Mouse (Mus musculus) C2C12 (cell line): ENCODE data around the gene Etv2. TPM values are rescaled to one million over a fixed set of nuclear protein-coding genes. Genes with fewer than 3 reads are reported as not detected.

Experiments
- H3K27me3 ChIP-seq: one replicate; pipeline ENCODE4 v1.6.1; 2011; ENCODE audit not compliant: control insufficient read depth, insufficient read depth, insufficient read length
- H3K36me3 ChIP-seq: one replicate; pipeline ENCODE4 v1.6.1; 2011; ENCODE audit not compliant: control insufficient read depth, insufficient read depth
- H3K4me3 ChIP-seq: one replicate; pipeline ENCODE4 v1.5.1; 2011; ENCODE audit warnings: mild to moderate bottlenecking, control low read depth; ENCODE audit not compliant: poor library complexity, insufficient read depth, severe bottlenecking
- H3K79me2 ChIP-seq: one replicate; pipeline ENCODE4 v1.6.1; 2011; ENCODE audit not compliant: control insufficient read depth, insufficient read depth
- H3K79me3 ChIP-seq: one replicate; pipeline ENCODE4 v1.6.1; 2011; ENCODE audit warnings: low read depth, control low read depth
- H3ac ChIP-seq: one replicate; pipeline ENCODE3; 2011; ENCODE audit warnings: low read depth; ENCODE audit not compliant: control insufficient read depth, insufficient read length
- CEBPB ChIP-seq: IDR thresholded peaks from one replicate; pipeline ENCODE4 v1.6.1; 2011; ENCODE audit warnings: low read depth, mild to moderate bottlenecking, control low read depth, moderate library complexity
- CTCF ChIP-seq: IDR thresholded peaks from one replicate; pipeline ENCODE4 v1.5.1; 2011; ENCODE audit not compliant: control insufficient read depth, insufficient read depth, insufficient read length
- FOSL1 ChIP-seq: IDR thresholded peaks from one replicate; pipeline ENCODE4 v1.8.0; 2011; ENCODE audit warnings: mild to moderate bottlenecking, low read length; ENCODE audit not compliant: poor library complexity, insufficient read depth, severe bottlenecking
- MAX ChIP-seq: IDR thresholded peaks from one replicate; pipeline ENCODE4 v1.6.1; 2011; ENCODE audit warnings: mild to moderate bottlenecking, control low read depth
- MYOD1 ChIP-seq: IDR thresholded peaks from one replicate; pipeline ENCODE4 v1.6.1; 2011; ENCODE audit warnings: low read depth; ENCODE audit not compliant: control insufficient read depth, insufficient read length
- MYOG ChIP-seq: IDR thresholded peaks from one replicate; pipeline ENCODE4 v1.6.1; 2011; ENCODE audit not compliant: control insufficient read depth, insufficient read length; ENCODE audit errors: extremely low read depth
- USF1 ChIP-seq: IDR thresholded peaks from one replicate; pipeline ENCODE4 v1.6.1; 2011; ENCODE audit warnings: low read depth, mild to moderate bottlenecking, control low read depth, moderate library complexity
- polyA plus RNA-seq: library from polyadenylated mRNA; unstranded; fragments of >200 nt; fragmentation: generic; extraction: Trizol; gene quantifications from one replicate; pipeline ENCODE4 v1.2.1, GENCODE M21; 2012; ENCODE audit warnings: missing spikeins

Gene Etv2
- polyA plus RNA-seq, 1 experiment: not detected

DNA sequence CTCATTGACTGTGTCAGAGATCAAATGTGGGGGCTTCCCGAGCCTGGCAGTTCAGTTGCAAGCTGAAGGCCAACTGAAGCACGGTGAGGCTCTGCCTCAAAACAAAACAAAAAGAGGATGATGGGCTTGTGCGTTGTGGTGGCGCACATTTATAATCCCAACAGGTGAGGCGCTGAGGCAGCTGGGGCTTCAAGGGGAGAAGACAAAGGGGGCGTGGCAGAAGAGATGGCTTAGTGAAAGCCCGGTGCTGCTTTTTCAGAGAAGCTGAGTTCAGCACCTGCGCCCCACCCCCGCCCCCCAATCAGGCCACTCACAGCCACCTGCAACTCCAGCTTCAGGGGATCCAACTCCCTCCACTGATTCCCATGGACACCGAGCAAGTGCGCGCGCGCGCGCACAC lies 27.2 kb downstream of the Etv2 start:
- no peak for TF ChIP-seq MYOD1
- TF ChIP-seq MAX: no peak
- no peak for TF ChIP-seq MYOG
- TF ChIP-seq FOSL1: no peak
- TF ChIP-seq CTCF: no peak
- TF ChIP-seq USF1: no peak
- TF ChIP-seq CEBPB: no peak
- Histone ChIP-seq H3K36me3 (no peaks in the 10 kb centered on the region), H3K4me3 (no peak overlapping the region), H3K27me3 (no peaks in the 10 kb centered on the region), H3K79me2 (no peaks in the 10 kb centered on the region), H3ac (no peak overlapping the region), H3K79me3 (no peaks in the 10 kb centered on the region)

DNA sequence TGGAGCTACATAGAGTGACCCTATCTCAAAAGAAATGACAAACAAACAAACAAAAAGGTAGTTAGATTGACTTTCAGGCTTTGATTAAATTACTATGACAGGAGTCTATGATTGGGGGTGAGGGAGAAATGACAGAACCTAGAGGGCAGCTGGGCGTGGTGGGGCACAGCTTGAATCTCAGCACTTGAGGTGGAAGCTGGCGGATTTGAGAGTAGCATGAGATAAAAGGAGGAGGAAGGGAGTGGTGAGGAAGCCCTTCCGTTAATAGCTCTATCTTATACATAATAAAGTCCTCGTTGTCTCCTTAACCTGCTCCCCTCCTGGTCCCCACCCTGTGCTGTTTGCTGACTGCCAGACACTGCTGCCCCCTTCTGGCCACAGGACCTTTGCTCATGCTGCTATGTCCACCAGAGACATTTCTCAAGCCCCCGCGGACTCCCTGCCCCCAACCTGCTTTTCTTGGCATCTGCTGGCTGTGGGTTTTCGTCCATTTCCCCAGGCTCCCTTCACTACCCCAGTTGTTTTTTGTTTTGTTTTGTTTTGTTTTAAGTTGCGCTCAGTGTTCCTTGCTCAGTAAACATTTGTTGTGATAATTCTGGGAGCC lies 27.8 kb downstream of the Etv2 start:
- H3ac ChIP-seq: no peak overlapping the region
- no peak overlapping the region for H3K4me3 ChIP-seq
- no peaks in the 10 kb centered on the region for H3K79me2 ChIP-seq
- H3K79me3 ChIP-seq: no peaks in the 10 kb centered on the region
- no peaks in the 10 kb centered on the region for H3K27me3 ChIP-seq
- H3K36me3 ChIP-seq: no peaks in the 10 kb centered on the region
- TF ChIP-seq CTCF: peak; percentile 43
- no peak for TF ChIP-seq MAX

DNA sequence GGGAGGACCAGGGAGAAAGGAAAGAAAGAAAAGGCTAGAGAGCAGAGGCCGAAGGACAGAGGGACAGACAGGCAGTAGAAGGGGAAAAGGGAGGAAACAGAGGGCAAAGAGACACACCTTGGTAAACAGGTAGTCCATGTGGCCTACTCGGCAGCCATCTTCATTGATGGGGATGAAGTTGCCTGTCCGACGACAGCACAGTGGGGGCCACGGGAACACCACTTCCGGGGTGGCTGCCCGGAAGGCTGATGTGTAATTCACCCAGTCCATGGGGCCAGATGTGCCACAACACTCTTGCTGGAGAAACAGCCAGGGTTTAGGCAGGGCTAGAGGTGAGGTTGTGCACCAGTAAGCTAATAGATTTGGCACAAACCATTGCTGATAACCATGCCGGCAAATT lies 30.7 kb downstream of the Etv2 start:
- Histone ChIP-seq H3ac (no peak overlapping the region), H3K4me3 (no peak overlapping the region), H3K36me3 (no peaks in the 10 kb centered on the region), H3K79me2 (no peaks in the 10 kb centered on the region), H3K79me3 (no peaks in the 10 kb centered on the region), H3K27me3 (peaks cover 5% of the 10 kb centered on the region)
- TF ChIP-seq CTCF: no peak

DNA sequence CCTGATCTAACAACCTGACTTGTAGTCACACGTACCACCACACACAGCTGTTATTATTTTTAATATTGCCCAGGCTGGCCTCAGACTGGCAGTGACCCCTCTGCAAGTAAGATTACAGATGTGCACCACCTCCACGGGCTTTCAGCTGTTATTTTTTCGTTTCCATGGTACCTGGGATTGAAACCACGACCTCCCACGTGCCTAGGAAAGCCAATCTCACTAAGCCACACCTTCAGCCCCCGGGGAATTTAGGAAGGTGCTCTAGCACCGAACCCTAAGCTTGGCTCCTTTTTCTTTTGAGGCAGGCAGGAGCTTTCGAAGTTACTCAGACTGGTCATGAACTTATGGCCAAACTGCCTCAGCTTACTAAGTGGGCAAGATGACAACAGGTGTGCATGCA lies 31.2 kb downstream of the Etv2 start:
- peaks cover 8% of the 10 kb centered on the region for H3K27me3 ChIP-seq
- H3K4me3 ChIP-seq: no peak overlapping the region
- no peaks in the 10 kb centered on the region for H3K36me3 ChIP-seq
- TF ChIP-seq MYOD1: no peak
- no peak for TF ChIP-seq MYOG
- no peak for TF ChIP-seq USF1
- TF ChIP-seq MAX: no peak
- TF ChIP-seq CEBPB: no peak
- no peak for TF ChIP-seq CTCF
- no peak for TF ChIP-seq FOSL1
- no peak overlapping the region for H3ac ChIP-seq
- no peaks in the 10 kb centered on the region for H3K79me3 ChIP-seq
- H3K79me2 ChIP-seq: no peaks in the 10 kb centered on the region

DNA sequence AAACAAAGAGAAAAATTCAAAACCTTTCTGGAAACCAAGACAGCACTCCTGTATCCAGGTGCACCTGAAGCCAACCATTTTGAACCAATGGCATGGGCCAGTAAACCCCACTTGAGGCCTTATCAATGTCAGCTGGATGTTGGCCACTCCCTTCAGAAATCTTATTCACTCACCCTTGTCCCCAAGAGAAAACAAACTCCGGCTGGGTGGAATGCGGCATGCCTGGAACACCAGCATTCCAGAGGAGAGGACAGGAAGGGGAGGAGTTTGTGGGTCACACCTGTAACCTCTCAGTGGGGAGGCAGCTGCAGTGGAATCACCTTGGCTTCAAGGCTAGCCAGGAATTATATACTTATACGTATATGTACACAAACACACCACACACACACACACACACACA lies 33.1 kb downstream of the Etv2 start:
- Histone ChIP-seq H3ac (no peak overlapping the region), H3K27me3 (peaks cover 23% of the 10 kb centered on the region), H3K79me2 (no peaks in the 10 kb centered on the region), H3K4me3 (no peak overlapping the region), H3K36me3 (no peaks in the 10 kb centered on the region), H3K79me3 (no peaks in the 10 kb centered on the region)
- TF ChIP-seq MYOD1: no peak
- no peak for TF ChIP-seq FOSL1
- no peak for TF ChIP-seq MAX
- TF ChIP-seq USF1: no peak
- TF ChIP-seq MYOG: no peak
- TF ChIP-seq CEBPB: no peak
- no peak for TF ChIP-seq CTCF

DNA sequence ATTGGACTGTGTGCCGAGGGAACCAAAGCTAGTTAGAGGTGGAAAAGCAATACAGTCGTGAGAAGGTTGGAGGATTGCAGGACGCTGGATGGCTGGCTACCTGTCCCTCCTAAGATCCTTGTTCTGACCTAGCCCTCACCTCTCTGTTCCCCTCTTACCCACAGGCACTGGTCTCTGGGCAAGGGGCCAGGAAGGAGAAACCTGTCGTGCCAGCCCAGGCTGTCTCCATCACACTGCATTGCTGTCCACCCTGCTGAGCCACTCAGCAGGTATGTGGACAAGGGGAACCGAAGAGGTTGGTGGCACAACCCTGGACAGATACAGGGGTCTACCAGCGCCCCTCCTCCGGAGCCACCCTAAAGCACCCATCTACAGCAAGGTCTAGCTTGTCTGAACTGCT lies 35.0 kb downstream of the Etv2 start:
- Histone ChIP-seq H3ac (no peak overlapping the region), H3K27me3 (peaks cover 34% of the 10 kb centered on the region), H3K36me3 (no peaks in the 10 kb centered on the region), H3K79me2 (no peaks in the 10 kb centered on the region), H3K4me3 (no peak overlapping the region), H3K79me3 (no peaks in the 10 kb centered on the region)
- no peak for TF ChIP-seq CEBPB
- no peak for TF ChIP-seq MYOD1
- TF ChIP-seq CTCF: no peak
- no peak for TF ChIP-seq MYOG
- TF ChIP-seq FOSL1: no peak
- TF ChIP-seq USF1: no peak
- no peak for TF ChIP-seq MAX
